Mouse (Mus musculus) MEL-GATA-1-ER (cell line): ENCODE data around the gene Defb45.
A peak's percentile ranks its signal among the peaks of the same experiment; 100 is the strongest.

Experiments
- DNase-seq: peaks from one replicate; pipeline ENCODE4 v3.0.0-alpha.2; 2012; ENCODE audit warnings: low read depth; ENCODE audit errors: extremely low read depth

The Defb45 gene

DNA sequence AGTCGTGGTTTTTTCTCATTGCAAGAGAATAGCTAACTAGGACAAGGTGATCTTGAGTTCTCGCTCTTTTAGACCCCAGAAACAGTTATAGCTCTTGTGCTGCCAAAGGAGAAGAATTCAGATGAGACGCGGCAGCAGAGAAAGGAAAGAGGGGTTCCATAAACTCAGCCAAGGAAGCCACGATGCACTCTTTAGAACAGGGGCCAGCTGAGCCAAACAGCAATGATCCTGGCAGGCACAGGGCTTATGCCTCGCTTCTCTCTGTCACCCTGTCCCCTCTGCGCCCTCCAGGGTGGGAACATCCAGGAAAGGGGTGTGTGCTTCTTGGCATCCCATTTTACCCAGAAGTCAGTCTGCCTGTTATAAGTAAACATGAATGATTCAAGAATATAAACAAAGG lies at the start of gene Defb45:
Gene Defb45, minus strand, starts transcription at position 101 of the 400 bp plus-strand sequence.
- DNase-seq = no peak

- no peak for DNase-seq
Measured at GRCm38 (mm10) chr2:152639406-152640113, 40.4 kb upstream of the Defb45 start.

GRCm38 (mm10) chr2:152638865-152639264 lies 39.7 kb upstream of the Defb45 start:
- DNase-seq = no peak

- no peak for DNase-seq
Measured at GRCm38 (mm10) chr2:152637381-152637780, 38.2 kb upstream of the Defb45 start.

- no peak for DNase-seq
Measured at GRCm38 (mm10) chr2:152637006-152637322, 37.8 kb upstream of the Defb45 start.

- DNase-seq = no peak
Measured at GRCm38 (mm10) chr2:152636246-152637005, 37.2 kb upstream of the Defb45 start.

- no peak for DNase-seq
Measured at GRCm38 (mm10) chr2:152634311-152634710, 35.1 kb upstream of the Defb45 start.

GRCm38 (mm10) chr2:152633334-152633733 lies 34.1 kb upstream of the Defb45 start:
- DNase-seq = no peak

DNA sequence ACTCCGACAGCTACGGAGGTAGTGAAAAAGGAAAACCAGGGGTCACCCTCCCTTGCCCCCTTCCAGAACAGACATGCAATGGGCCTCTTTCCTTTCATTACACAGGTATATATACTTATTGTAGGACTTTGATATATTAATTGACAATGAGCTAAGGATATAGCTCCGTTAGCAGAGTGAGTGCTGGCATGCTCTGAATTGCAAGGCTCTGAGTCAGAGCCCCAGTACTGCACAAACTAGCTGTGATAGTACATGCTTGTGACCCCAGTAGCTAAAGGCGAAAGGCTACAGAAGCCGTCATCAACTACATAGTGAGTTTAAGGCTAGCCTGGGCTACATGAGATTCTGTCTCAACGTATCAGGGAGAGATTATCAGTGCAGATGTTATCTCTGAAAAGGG lies 30.7 kb upstream of the Defb45 start:
- DNase-seq = no peak

- DNase-seq = no peak
Measured at GRCm38 (mm10) chr2:152629239-152629638, 30.0 kb upstream of the Defb45 start.

DNA sequence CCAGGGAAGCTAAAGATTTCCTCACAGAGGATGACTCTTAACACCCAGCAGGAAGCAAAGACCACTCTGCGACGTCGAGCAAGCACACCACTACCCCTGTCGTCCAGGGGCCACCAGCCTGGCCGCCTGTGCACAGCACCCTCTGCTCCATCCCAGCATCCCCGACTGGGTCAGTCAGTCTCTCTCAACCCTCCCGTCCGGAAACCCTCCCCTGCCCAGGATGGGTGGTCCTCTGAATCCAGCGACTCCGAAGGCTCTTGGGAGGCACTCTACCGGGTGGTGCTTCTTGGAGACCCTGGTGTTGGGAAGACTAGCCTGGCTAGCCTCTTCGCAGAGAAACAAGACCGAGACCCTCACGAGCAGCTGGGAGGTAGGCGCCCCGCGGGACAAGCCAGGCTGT lies 28.9 kb upstream of the Defb45 start:
- DNase-seq = no peak

DNA sequence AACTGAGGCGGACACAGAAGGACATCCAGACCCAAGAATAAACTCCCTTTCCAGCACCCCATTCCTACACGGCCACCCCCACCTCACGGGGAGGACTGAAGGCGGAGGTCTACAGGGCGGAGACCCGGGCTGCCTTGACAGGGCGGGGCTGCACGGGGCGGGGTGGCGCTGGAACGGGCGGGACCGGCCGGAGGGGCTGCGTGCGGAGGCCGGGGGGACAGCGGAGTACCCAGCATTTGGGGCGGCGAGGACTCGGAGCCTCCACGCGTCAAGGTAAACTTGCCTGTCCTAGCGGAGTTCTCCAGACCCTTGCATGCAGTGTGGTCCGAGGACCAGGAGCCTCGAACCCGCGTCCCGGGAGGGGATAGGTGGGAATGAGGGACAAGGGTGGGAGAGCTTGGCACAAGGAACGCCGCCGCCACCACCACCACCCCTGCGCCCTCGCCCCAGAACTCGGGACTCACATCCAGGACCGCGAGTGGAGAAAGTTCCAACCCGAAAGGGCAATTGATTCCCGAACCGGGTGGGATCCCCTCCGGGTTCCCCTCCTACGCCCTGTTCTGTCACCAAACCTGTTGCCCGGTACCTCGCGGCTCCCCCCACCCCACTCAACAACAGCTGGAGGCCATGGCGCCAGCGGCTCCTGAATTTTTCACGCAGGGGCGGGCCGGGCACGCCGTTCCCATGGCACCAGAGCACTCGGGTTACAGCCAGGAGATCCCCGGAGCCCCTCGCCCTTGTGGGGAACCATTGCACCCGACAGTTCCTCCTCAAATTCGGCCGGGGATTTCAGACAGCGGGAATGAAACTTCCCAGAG lies 27.8 kb upstream of the Defb45 start, which contains the start of gene Rem1:
Gene Rem1, plus strand, starts transcription at position 178 of the 818 bp plus-strand sequence.
- no peak for DNase-seq

GRCm38 (mm10) chr2:152625256-152625655 lies 26.1 kb upstream of the Defb45 start:
- DNase-seq = no peak

DNA sequence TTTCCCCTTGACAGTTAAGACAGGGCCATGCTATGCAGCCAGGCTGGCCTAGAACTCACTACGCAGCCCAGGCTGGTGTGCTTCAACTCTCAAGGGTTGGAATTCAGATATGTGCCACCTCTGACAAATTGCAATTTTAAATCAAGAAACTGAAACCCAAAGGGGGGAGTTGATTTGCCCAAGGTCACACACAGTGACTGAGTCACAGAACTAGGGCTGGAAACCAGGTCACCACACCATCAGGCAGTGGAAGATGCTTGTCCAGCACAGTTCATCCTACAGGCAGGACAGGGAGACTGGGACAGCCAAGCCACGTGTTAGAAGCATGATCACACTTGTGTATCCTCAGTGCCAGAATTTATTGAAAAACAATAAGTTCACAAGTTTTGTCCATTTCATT lies 25.4 kb upstream of the Defb45 start:
- no peak for DNase-seq

DNA sequence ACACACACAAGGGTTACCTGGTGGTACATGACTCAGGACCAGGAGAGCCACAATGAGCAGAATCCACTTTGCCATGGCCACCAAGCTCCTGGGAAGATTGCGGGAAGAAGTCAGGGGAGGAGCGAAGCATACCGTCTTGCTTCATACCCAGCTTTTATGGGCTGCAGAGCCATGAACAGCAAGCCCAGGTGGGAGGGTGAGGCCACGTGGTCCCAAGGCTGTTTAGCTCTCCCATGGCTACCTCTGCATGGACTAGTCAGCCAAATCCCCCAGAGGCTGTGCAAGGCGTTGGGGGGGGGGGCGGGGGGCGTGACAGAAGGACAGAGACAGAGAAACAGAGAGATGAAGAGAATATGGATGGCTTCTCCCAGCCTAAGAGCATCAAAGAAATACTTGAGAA lies 23.8 kb upstream of the Defb45 start, which contains the start of gene Defb25:
Gene Defb25, minus strand, starts transcription at position 101 of the 400 bp plus-strand sequence.
- DNase-seq = no peak

GRCm38 (mm10) chr2:152622151-152622550 lies 23.0 kb upstream of the Defb45 start:
- no peak for DNase-seq

GRCm38 (mm10) chr2:152620367-152621134 lies 21.4 kb upstream of the Defb45 start:
- no peak for DNase-seq

DNA sequence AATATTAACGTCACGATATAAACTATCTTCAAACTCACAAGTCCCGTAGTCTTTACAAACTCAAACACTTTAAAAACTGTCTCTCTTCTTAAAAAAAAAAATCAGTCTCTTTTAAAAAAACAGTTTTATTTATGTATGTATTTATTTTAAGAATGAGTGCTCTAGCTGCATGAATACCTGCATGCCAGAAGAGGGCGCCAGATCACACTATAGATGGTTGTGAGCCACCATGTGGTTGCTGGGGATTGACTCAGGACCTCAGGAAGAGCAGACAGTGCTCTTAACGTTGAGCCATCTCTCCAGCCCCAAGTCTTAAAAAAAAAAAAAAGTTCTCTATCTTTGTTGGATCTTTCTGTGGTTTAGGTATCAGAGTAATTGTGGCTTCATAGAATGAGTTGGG lies 18.2 kb upstream of the Defb45 start:
- no peak for DNase-seq

DNA sequence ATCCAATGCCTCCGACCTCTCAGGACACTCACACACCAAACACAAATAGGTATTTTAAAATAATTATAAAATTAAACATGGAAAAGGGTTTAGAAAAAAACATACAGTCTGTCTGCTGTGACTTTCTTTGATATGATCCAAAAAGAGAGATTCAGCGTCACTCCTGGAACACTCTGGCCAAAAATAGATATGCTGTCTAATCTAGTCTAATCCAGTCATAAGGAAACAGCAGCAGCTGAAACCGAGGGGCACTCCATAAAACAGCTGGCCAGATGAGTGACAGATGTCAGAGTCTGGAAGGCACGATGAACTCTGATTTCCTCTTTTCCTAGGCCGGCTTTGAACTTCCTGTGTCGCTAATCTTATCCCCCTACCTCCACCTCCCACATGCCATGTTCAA lies 17.3 kb upstream of the Defb45 start:
- DNase-seq = no peak

GRCm38 (mm10) chr2:152615563-152615962 lies 16.4 kb upstream of the Defb45 start:
- peak; percentile 59 for DNase-seq

- no peak for DNase-seq
Measured at GRCm38 (mm10) chr2:152612193-152612592, 13.0 kb upstream of the Defb45 start.
